Mouse (Mus musculus): Measurements from ENCODE around the gene Slc30a4. TPM values are rescaled to one million over a fixed set of nuclear protein-coding genes. Genes with fewer than 3 reads are reported as not detected.

Gene Slc30a4
- total RNA-seq, 2 experiments from 2014 or later, result 28.4 to 29.4 TPM

DNA sequence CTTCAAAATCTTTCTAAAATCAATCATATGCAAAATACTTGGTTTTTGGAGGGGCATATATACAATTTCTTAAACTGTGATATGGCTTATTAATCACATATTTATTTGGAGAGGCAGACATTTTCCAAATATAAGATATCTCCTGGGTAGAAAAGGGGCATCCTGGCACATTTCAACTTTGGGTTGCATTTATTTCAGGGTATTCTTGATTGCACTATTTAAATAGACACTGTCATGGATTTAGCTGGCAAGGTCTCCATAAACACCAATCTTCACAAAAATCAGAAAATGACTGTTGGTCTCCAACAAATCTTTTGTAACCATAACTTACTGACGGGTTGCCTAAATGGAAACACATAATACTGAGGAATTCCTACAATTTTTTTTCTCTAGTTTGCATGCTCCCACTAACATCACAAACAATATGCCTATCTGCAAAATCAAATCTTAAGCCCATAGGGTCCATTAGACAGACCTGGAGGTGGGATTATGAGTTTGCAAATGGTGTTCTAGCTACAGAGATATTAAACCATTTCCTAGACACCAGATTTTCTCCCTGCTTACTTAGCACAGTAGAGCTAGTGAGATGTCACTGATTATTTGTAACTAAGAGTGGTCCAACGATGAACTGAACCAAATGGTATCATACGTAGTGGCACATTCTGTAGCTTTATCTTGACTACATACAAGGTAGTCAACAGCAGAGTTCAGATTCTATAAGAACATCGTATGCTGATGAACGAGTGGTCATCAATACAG lies 20.9 kb downstream of the Slc30a4 start:
- no peak for DNase-seq (ENCODE audit: extremely low spot score in 1 of 2, low spot score in 1 of 2)

DNA sequence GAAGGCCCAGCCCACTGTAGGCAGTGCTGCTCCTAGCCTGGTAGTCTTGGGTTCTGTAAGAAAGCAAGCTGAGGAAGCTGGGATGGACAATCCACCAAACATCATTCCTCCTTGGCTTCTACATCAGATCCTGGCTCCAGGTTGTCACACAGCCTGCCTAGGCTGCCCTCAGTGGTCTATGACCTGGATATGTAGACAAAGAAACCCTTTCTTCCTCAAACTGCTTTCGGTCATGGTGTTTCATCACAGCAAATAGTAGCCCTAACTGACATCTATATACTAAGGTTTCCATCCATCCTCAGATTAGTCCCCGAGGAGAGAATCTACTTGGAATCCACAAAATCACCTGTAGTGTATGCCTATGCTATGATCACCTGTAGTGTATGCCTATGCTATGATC lies 27.3 kb downstream of the Slc30a4 start:
- no peak for DNase-seq (ENCODE audit: extremely low spot score in 1 of 2, low spot score in 1 of 2)

DNA sequence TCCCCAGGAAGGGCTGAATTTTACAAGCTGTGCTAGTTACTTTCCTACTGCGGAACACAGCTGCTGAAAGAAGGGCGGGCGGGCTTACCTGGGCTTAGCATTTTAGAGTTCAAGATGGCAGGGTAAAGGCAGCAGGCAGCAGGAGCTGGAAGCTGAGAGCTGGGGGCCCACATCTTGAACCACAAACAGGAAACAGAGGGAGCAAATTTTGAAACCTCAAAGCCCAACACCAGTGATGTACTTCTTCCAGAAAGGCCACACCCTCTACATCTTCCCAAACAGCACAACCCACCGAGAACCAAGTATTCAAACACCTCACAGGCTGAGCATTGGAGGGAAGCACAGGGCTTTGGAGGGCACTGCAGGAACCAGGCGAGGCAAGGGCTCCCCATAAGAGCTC lies 29.6 kb downstream of the Slc30a4 start:
- no peak for DNase-seq (ENCODE audit: extremely low spot score in 1 of 2, low spot score in 1 of 2)

DNA sequence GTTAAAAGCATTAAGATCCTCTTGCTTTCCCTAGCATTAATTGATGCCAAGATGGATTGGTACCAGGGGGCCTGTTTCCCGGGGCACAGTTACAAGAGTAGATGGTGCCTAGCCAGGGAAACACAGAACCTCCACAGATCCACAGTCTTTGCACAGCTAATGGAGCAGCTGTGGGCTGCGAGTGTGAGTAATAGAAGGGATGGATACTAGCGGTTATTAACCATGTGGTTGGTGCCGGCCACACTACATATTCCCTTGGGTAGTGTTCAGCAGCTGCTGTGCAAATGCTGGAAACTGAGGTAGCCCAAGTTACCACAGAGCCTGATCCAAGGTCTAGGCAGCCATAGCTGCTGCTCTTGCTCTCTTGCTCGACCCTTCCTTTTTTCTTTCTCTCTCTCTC lies 30.7 kb downstream of the Slc30a4 start:
- DNase-seq (ENCODE audit: extremely low spot score in 1 of 2, low spot score in 1 of 2), result no peak

DNA sequence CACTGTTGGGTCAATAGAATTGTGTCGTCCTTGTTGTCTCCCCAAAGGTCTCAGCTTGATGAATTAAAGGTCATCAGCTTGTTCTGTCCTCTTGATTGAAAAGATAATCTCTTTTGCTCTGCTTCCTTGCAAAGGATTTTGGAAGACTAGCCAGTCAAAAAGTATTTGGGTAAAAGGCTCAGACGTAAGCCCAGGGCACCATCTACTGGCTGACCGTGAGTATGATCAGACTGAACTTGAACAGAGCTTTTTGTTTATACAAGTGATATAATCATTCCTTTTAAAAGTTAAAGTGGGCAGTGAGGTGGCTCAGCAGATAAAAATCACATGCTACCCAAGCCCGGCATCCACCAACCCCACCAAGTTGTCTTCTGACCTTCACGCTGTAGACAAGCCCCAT lies 34.6 kb downstream of the Slc30a4 start:
- DNase-seq (ENCODE audit: extremely low spot score in 1 of 2, low spot score in 1 of 2), result peak in 1 of 2 experiments; percentile 35

DNA sequence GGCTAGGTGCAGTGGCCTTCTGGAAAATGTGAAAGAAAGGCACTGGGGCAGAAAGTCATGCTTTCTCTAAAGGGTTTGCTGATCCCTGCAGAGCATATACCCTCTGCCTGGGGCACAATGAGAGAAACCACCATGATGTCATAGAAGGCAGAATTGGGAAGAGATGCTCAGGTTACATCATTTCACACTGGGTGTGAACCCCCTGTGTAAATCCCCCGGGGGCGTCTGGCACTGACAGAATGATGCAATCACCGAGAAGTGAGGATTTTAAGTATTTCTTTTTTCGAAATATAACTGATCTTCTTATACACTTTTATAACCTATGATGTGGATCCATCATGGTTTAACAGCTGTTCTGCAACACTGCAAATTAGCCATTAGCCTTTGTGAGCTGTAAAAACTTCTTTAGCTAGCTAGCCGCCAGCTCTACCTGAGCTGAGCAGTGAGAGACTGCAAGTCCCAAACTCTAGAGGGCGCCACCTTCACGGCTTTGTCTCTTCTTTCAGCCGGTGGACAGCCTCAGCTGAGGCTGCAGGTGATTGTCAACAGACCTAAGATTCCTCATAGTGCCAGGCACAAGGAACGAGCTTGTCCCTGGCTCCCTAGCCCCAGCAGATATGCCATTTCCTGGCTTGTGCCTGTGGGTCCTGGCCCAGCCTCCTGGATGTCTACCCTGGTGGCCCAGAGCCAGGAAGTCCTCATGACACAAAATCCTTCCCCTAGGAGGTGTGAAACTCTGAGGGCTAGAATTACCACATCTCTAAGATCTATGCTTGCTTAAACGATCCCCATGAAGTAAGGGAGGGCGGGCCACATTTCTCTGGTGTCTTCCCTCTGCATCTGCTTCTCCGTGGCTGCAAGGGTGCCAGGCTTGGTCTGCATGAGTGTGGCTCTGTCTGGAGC lies 36.2 kb downstream of the Slc30a4 start:
- DNase-seq (ENCODE audit: extremely low spot score in 1 of 2, low spot score in 1 of 2), result peak in 1 of 2 experiments; percentile 42

DNA sequence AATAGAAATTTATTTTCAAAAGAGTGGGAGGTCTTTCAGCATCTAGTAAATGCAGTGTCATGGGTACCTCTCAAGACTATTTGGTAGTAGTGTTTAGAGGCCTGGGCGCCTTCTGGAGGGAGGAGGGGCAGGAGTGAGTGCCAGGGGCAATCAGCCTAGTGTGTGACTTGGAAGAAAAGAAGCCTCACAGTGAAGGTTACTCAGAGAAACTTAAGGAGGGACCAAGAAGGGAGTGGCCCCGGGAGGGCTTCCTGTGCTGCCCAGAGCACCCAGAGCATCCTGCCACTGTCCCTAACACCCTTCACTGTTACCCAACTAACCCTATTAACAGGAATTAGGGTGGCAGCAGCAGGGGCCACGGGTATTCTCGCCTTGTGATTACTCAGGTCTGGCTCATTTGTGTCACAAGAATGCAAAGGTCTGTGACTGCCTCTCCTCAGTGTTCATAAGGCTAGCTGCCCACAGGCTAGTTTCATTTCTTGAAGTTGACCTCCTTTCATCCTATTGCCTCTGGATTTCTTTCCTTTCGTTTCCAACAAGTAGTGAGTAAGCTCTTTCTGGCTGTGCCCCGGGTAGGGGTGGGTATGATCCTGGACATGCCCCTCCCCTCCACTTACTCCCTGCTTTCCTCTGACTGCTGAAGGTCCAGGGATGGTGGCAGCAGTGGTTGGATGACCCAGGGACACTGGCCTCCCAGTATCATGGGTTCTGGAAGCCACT lies 37.0 kb downstream of the Slc30a4 start:
- DNase-seq (ENCODE audit: extremely low spot score in 1 of 2, low spot score in 1 of 2), result no peak

DNA sequence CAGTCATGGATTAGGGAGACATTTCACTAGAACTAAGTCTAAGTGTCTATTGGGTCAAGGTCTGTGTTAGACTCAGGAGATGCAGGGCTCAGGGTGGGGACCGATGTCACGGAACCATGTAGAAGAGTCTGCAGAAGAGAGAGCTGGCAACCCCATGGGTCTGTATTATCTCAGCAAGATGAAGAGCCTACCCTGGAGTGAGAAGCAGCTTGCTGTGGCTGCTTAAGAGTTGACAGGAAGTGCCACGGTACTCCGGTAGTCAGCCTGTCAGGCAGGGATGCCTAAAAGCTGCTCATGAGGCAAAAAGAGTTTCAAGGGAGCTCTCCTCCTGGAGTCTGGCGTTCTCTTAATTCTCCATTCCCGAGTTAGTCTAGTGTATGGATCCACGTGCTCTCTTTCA lies 42.6 kb downstream of the Slc30a4 start:
- DNase-seq (ENCODE audit: extremely low spot score in 1 of 2, low spot score in 1 of 2), result no peak

DNA sequence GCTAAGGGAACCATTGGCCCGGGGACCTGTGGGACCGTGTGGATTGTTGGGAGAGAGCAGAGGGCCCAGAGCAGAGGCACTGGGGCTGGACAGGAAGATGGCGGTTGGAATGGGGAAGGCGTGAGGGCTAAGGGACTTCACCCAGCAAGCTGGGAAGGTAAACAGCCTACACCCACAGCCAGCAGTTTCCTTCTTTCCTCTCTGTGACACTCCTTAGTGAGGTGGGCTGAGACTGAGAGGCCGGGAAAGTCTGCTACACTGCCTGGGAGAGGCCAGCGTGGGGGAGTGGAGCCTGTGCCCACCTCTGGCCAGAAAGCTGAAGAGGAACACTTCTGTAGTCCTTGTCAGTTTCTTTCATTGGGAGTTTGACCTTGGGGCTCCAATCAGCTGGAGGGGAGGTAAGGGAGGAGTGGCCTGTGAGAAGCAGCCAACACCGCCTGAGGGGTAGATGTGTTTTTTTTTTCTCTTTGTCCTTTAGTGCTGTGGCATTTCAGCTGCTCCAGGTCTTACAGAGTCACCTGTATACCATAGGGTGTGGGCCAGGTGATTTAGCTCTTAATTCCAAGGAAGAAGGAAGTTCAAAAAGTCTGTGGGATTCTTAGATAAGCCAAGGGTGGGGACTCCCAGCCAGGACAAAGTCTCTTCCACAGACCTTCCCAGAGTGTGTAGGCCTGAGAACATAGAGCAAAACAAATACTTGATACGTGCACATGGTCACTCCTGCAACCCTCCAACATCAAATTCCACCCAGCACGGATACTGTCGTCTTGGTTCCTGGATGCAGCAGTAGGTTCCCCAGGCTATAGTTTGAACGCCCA lies 44.5 kb downstream of the Slc30a4 start:
- DNase-seq (ENCODE audit: extremely low spot score in 1 of 2, low spot score in 1 of 2), result no peak

DNA sequence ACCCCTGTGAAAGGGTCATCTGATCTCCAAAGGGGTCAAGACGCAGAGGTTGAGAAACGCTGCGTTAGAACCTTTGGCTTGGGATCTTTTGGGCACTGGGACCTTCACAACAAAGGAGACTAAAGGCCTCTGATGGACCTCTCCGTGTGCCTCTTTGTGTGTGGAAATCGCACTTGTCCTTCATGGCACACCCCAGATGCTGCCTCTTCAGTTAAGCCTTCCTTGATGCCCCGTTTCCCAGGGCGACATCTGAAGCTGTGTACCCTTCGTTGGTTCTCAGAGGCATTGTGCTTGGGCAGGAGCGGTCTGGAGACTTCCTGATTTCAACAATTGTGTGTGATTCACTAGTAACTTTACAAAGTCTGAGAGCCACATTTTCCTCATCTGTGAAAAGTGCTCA lies 45.7 kb downstream of the Slc30a4 start:
- DNase-seq (ENCODE audit: extremely low spot score in 1 of 2, low spot score in 1 of 2), result no peak

DNA sequence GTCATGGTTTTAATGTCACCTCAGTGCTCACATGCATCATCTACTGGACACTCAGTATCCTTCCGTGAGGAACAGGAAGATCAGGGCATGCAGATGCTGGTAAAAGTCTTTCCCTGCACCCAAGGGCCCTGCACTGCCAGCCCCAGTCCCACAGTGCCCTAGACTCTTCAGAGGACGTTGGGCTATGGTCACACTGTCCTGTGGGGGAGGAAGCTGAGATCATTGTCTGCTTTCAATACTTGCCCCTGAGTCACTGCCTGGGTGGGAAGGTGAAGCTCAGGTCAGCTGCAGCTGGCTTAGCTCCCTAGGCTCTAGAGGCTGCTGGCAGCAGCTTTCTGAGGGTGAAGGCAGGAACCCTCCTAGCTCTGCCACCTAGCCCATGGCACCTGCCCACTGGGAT lies 46.4 kb downstream of the Slc30a4 start:
- DNase-seq (ENCODE audit: extremely low spot score in 1 of 2, low spot score in 1 of 2), result no peak

DNA sequence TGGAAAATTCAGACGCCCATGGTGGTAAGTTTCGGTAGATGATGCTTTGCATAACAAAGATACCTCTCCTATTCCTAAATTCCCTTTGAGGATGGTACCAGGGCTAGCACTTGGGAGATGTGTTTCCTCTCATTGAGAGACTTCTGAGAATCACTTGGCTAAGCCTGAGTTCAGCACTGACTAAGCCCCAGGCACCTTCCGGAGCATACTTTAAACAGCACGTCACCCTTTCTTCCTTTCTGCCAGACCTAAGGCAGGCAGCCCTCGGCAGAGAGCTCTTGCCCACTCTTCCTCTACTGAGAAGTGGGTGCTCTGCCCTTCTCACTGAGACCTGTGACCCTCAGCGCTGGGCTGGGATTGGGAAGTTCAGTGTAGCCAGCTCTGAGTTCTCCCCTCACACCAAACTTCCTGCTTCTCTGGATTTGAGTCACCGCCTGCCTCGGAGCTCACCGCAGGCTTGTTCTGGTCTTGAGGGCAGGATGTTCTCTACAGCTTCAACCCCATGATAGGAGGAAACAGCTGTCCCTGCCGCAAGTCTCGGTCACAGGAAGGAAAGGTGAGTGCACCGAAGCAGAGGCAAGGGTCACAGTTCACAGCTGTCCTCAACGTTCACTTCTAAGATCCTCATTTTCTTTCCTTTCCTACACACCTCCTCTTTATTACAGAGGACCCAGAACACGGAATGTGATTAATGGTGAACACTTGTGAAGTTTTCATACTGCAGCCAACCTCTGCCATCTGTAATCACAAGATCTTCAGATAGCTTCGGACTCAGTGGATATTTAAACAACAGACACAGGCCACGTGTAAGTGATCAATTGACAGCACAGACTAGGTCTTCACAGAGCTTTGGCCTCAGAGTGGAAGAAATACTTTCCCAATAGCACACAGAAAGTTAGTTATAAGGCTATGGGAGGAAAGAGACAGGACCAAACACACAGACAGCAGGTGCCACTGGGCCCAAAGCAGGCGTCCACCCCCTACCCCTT lies 50.1 kb downstream of the Slc30a4 start:
- DNase-seq (ENCODE audit: extremely low spot score in 1 of 2, low spot score in 1 of 2), result no peak

DNA sequence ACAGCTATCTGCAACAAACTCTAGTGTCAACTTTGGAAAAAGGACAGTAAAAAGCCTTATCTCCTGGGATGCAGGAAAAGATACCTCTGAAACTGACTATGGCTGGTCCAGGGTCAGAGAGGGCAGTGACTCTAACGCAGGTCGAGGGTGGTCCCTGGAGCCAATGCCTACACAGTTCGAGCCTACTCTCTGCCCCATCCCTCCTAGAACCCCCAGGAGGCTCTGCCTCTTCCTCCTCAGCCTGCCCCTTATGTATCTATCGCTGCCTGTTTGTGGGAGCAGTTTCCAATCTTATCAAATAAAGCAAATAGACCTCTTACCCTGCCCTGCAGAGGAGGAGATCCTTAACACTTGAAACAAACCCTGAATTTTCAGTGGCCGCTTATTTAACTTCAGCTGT lies 63.8 kb downstream of the Slc30a4 start:
- DNase-seq (ENCODE audit: extremely low spot score in 1 of 2, low spot score in 1 of 2), result no peak

DNA sequence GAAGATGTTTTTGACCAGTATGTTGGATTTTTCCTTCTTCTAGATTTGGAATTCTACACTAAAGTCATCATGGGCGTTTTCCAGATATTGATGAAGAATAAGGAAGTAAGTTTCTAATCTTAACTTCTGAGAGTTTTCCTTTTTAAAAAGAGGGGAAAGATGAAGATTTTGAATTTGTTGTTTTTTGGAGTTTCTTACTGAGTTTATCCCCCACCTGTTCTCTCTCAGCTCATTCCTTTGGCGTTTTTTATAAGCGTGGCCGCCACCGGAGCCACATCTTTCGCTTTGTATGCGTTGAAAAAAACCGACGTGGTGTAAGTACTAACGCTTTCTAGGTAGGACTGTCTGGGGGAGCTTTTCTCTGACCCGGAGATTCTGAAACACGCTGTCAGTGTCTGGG lies 64.4 kb downstream of the Slc30a4 start:
- DNase-seq (ENCODE audit: extremely low spot score in 1 of 2, low spot score in 1 of 2), result no peak

DNA sequence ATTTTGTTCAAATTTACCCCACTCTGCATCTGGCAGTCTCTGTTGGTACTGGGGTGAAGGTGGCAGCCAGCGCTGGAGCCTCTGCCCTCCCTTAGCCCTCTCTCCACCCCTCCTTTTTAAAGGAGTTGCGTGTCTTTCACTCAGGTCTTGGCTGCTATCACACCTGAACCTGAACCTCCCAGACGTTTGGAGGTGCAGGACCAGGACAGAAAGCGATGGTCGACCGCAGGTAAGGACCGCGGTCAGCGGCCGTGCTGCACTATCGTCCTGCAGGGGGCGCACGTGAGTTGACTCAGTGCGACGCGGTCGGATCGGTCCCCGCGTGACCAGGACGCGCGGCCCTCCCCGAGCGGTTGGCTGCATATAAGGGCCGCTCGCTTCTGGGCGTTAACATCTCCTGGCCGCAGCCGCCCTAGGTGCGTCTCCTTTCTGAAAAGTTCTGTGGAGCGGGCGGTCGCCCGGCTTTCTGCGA lies 64.9 kb downstream of the Slc30a4 start:
- DNase-seq (ENCODE audit: extremely low spot score in 1 of 2, low spot score in 1 of 2), result peak; percentile 65 to 82

DNA sequence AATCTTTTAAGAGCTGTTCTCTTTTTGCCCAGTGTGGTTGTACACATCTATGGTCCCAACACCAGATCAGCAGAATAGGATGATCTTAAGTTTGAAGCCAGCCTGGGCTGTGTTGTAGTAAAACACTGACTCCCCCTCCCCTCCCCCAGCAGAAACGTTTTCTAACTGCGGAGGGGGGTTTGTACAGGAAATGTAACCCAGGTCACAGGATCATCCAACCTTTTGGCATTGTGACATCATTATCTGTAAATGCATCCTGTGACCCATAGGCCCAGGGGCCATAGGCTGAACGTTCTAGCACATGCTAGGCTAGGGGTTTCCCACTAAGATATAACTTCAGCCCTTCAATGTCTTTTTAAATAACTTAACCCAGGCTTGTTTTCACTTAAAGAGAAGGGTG lies 65.8 kb downstream of the Slc30a4 start, which contains the start of gene AA467197:
TSS of gene AA467197 (plus strand) at position 301 of the 400 bp plus-strand sequence.
- no peak for DNase-seq (ENCODE audit: extremely low spot score in 1 of 2, low spot score in 1 of 2)
